Mouse (Mus musculus) heart, embryonic 14.5 days (tissue): ENCODE results near the gene Dll4. TPM values are rescaled to one million over a fixed set of nuclear protein-coding genes. Genes with fewer than 3 reads are reported as not detected.

Experiments used
- ATAC-seq: fragments of 200-750 bp; cut with Nextera tagmentation; 2 replicates; pipeline ENCODE4 v1.8.0; 2017; ENCODE audit warnings: low read depth, moderate TSS enrichment; ENCODE audit not compliant: insufficient number of reproducible peaks, insufficient read depth, low FRiP score
- H3K27ac ChIP-seq, 2 experiments: fragments of 200-500 bp in 1 of 2; fragments of 300-500 bp in 1 of 2; sonication (generic) in 1 of 2; replicated peaks in 1 of 2; 2 replicates each; pipeline ENCODE4 v1.5.1; 2012 to 2014; ENCODE audit warnings: low read depth in 2 of 2, low read length in 2 of 2, control low read depth in 1 of 2, mild to moderate bottlenecking in 1 of 2, mixed read lengths in 1 of 2; ENCODE audit not compliant: control insufficient read depth in 1 of 2, insufficient read depth in 1 of 2
- H3K27me3 ChIP-seq: fragments of 300-500 bp; sonication (generic); 2 replicates; pipeline ENCODE4 v1.6.1; 2014; ENCODE audit warnings: mild to moderate bottlenecking, low read length, control low read depth; ENCODE audit not compliant: control insufficient read depth, insufficient read depth
- H3K36me3 ChIP-seq: fragments of 300-500 bp; sonication (generic); 2 replicates; pipeline ENCODE4 v1.6.1; 2014; ENCODE audit warnings: mild to moderate bottlenecking, control low read depth, low read length, mixed read lengths; ENCODE audit not compliant: control insufficient read depth, insufficient read depth
- H3K4me1 ChIP-seq, 2 experiments: fragments of 200-500 bp in 1 of 2; fragments of 300-500 bp in 1 of 2; sonication (generic) in 1 of 2; 2 replicates each; pipeline ENCODE4 v1.6.1; 2012 to 2014; ENCODE audit warnings: low read length in 2 of 2, control low read depth in 1 of 2, mixed read lengths in 1 of 2; ENCODE audit not compliant: control insufficient read depth in 2 of 2, insufficient read depth in 2 of 2
- H3K4me2 ChIP-seq: fragments of 300-500 bp; sonication (generic); 2 replicates; pipeline ENCODE4 v1.6.1; 2014; ENCODE audit warnings: mild to moderate bottlenecking, low read length
- H3K4me3 ChIP-seq, 2 experiments: fragments of 200-500 bp in 1 of 2; fragments of 300-500 bp in 1 of 2; sonication (generic) in 1 of 2; 2 replicates each; pipeline ENCODE4 v1.5.1; 2012 to 2014; ENCODE audit warnings: low read length in 2 of 2, mild to moderate bottlenecking in 2 of 2, control low read depth in 1 of 2, low read depth in 1 of 2, moderate library complexity in 1 of 2; ENCODE audit not compliant: control insufficient read depth in 1 of 2, insufficient read depth in 1 of 2
- H3K9ac ChIP-seq: fragments of 300-500 bp; sonication (generic); 2 replicates; pipeline ENCODE4 v1.6.1; 2014; ENCODE audit warnings: mild to moderate bottlenecking, low read length
- H3K9me3 ChIP-seq: fragments of 300-500 bp; sonication (generic); 2 replicates; pipeline ENCODE4 v1.6.1; 2016; ENCODE audit warnings: low read length, control low read depth; ENCODE audit not compliant: control insufficient read depth
- WGBS: fragments of 180-500 bp; shearing (Covaris S2); extraction: QIAGEN DNeasy Blood & Tissue Kit; methylation state at CpG from one replicate; pipeline ENCODE4 v1.1.7; 2014; 5-methylcytosine and 5-hydroxymethylcytosine counted together
- polyA plus RNA-seq: library from polyadenylated mRNA; unstranded; fragments of >200 nt; fragmentation: Nextera tagmentation; extraction: Ambion mirVana; gene quantifications from 2 replicates; pipeline ENCODE4 v1.2.1, GENCODE M21; 2014

The Dll4 gene
- polyA plus RNA-seq, 1 experiment from 2014 or later, result 6.9 TPM

GRCm38 (mm10) chr2:119298330-119298729 is 27.3 kb upstream of the Dll4 start:
- Histone ChIP-seq H3K27me3 (no peaks in the 10 kb centered on the region), H3K27ac (peak overlapping the region in 1 of 2 experiments; percentile 70; a peak in 1 of 4 replicates), H3K4me3 (no peak overlapping the region), H3K36me3 (peaks cover 61% of the 10 kb centered on the region), H3K9ac (no peak overlapping the region), H3K4me2 (no peak overlapping the region), H3K9me3 (no peaks in the 10 kb centered on the region), H3K4me1 (peaks cover 11 to 20% of the 10 kb centered on the region in 2 experiments; a peak in 3 of 4 replicates)
- ATAC-seq, result no peak
- WGBS, result 44% methylated on average over 5 of the region's 5 CpGs

- Histone ChIP-seq H3K4me3 (no peak overlapping the region), H3K9ac (no peak overlapping the region), H3K9me3 (no peaks in the 10 kb centered on the region), H3K4me2 (no peak overlapping the region), H3K27me3 (no peaks in the 10 kb centered on the region), H3K27ac (peak overlapping the region in 1 of 2 experiments; percentile 70; a peak in 2 of 4 replicates), H3K36me3 (peaks cover 56% of the 10 kb centered on the region), H3K4me1 (peaks cover 11 to 20% of the 10 kb centered on the region in 2 experiments; a peak in 3 of 4 replicates)
- WGBS, result 82% methylated on average over 2 of the region's 2 CpGs
- ATAC-seq, result no peak
Observed at GRCm38 (mm10) chr2:119298839-119299238, 26.7 kb upstream of the Dll4 start.

GRCm38 (mm10) chr2:119299981-119300818 is 25.4 kb upstream of the Dll4 start:
- H3K27ac ChIP-seq, result peak overlapping the region; percentile 63 to 70
- peaks cover 42% of the 10 kb centered on the region for H3K36me3 ChIP-seq
- no peaks in the 10 kb centered on the region for H3K9me3 ChIP-seq
- no peaks in the 10 kb centered on the region for H3K27me3 ChIP-seq
- H3K4me1 ChIP-seq, result peaks cover 16 to 31% of the 10 kb centered on the region in 2 experiments; a peak in 3 of 4 replicates
- H3K9ac ChIP-seq, result peak overlapping the region; percentile 59
- peak; percentile 82 for ATAC-seq
- H3K4me2 ChIP-seq, result peak overlapping the region; percentile 59
- peak overlapping the region in 1 of 2 experiments; percentile 23; a peak in 2 of 4 replicates for H3K4me3 ChIP-seq
- 3% methylated on average over 15 of the region's 15 CpGs for WGBS

GRCm38 (mm10) chr2:119300819-119301493 is 24.6 kb upstream of the Dll4 start:
- Histone ChIP-seq H3K27me3 (no peaks in the 10 kb centered on the region), H3K27ac (peak overlapping the region; percentile 54 to 70), H3K36me3 (peaks cover 36% of the 10 kb centered on the region), H3K9me3 (no peaks in the 10 kb centered on the region), H3K4me2 (peak overlapping the region; percentile 59), H3K4me1 (peaks cover 17 to 31% of the 10 kb centered on the region in 2 experiments; a peak in 3 of 4 replicates), H3K9ac (peak overlapping the region; percentile 59), H3K4me3 (peak overlapping the region in 1 of 2 experiments; percentile 23; a peak in 1 of 4 replicates)
- 36% methylated on average over 7 of the region's 7 CpGs for WGBS
- peak; percentile 50 for ATAC-seq

GRCm38 (mm10) chr2:119302876-119303275 is 22.7 kb upstream of the Dll4 start:
- no peak overlapping the region for H3K4me3 ChIP-seq
- no peaks in the 10 kb centered on the region for H3K9me3 ChIP-seq
- H3K4me1 ChIP-seq, result peaks cover 17 to 31% of the 10 kb centered on the region in 2 experiments; a peak in 3 of 4 replicates
- peaks cover 19% of the 10 kb centered on the region for H3K36me3 ChIP-seq
- ATAC-seq, result no peak
- H3K4me2 ChIP-seq, result no peak overlapping the region
- H3K27me3 ChIP-seq, result no peaks in the 10 kb centered on the region
- no peak overlapping the region for H3K27ac ChIP-seq
- WGBS, result 65% methylated on average over 6 of the region's 6 CpGs
- H3K9ac ChIP-seq, result no peak overlapping the region

- Histone ChIP-seq H3K9ac (no peak overlapping the region), H3K9me3 (no peaks in the 10 kb centered on the region), H3K4me2 (no peak overlapping the region), H3K4me1 (peaks cover 17 to 31% of the 10 kb centered on the region in 2 experiments; a peak in 3 of 4 replicates), H3K36me3 (peaks cover 4% of the 10 kb centered on the region; the same call in 1 of the 2 replicates), H3K27me3 (no peaks in the 10 kb centered on the region), H3K27ac (no peak overlapping the region), H3K4me3 (no peak overlapping the region)
- no peak for ATAC-seq
- 42% methylated on average over 3 of the region's 3 CpGs for WGBS
Observed at GRCm38 (mm10) chr2:119304391-119304790, 21.2 kb upstream of the Dll4 start.

GRCm38 (mm10) chr2:119304798-119305208 is 20.8 kb upstream of the Dll4 start:
- no peak overlapping the region for H3K4me2 ChIP-seq
- WGBS, result 15% methylated on average over 3 of the region's 3 CpGs
- no peaks in the 10 kb centered on the region for H3K27me3 ChIP-seq
- H3K36me3 ChIP-seq, result no peaks in the 10 kb centered on the region
- peaks cover 17 to 27% of the 10 kb centered on the region in 2 experiments; a peak in 3 of 4 replicates for H3K4me1 ChIP-seq
- no peak overlapping the region for H3K9ac ChIP-seq
- no peak for ATAC-seq
- 0 out of 4 replicates have a peak overlapping the region, but pooled peaks of 1 of the 2 experiments have one; percentile 24 for H3K27ac ChIP-seq
- H3K4me3 ChIP-seq, result no peak overlapping the region
- H3K9me3 ChIP-seq, result no peaks in the 10 kb centered on the region
